Mouse (Mus musculus): ENCODE measurements around the gene Suco.

Gene Suco

DNA sequence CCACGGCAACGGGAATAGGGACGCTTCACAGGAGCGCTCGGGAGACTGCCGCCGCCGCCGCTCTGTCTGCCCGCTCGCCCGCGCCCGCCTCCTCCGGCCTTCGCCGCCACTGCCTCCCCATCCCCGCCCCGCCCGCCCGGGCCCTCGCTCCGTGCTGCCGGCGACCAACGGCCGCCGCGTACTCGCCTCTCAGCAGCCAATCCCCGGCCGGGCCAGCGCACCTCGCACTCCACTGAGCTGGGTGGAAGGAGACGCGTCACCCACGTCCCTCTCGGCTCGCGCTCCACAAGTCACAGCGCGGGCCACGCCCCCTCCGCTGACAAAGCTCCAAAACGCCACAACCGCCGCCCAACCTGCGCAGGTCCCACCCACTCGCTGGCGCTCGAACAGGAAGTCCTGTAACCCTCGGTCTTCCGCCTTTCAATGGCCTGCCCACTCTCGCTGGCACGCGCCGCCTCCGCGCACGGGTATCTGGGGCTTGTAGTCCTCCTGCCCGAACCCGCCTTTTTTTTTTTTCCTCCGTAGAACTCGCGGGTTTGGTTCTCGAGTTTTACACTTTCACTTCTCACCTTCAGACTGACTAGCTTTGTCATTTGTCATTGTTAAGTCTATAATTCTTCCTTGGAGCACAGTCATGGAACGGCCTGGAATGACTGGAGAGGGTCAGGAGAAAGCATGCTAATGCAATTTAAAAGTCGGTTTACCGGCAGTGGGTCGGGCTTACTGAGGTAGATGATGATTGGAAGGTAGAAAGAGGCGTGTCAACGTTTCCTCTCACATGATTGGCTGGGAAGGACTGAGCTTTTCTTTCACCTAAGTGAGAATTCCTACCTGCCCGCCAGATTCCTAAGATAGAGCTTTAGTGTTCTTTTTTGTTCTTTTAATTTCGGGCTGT is at the start of gene Suco:
TSS of gene Suco (minus strand) at position 130 of the 895 bp plus-strand sequence.
- peak; percentile 99 for DNase-seq (ENCODE audit: low read depth, low spot score)

DNA sequence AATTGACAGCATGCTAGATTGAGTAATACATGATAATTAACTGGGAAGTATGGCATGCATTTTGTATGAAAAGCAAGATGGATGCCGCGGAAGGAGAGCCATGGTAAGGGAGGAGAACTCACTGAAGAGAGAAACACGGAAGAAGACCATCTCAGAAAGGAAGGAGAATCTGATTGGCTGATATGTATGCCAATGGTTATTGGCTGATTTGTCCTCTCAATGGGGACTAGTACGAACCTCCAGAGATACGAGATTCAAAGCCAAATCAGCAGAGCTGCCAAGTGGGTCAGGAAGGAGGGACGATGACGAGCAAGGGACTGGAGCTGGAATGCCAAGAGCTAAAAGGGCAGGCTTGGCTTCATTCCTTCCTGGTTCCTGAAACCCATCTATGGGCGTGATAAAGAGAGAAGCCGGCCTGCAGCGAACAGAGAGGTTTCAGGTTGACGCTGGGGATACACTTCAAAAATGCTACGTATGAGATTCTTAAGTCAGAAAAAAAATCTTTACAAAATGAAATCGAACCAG is 48.9 kb upstream of the Suco start:
- DNase-seq (ENCODE audit: low read depth, low spot score), result no peak

DNA sequence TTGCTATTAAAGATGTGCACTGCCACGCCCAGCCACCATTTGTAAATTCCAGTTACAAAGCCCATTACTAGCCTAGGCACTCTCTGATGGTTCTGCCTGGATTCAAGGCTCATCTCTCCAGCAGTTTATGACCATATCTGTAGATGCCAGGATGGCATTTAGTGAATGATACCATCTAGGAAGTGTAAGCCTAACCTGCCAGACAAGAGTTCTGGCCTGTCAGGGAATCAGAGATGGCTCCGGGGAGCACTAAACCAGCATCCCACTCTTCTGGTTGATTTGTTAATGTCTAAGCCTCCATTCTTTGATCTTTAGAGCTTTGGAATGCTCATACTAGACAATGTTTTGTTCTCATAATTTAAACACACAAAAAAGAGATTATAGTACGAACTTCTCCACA is 47.8 kb upstream of the Suco start:
- no peak for DNase-seq (ENCODE audit: low read depth, low spot score)

DNA sequence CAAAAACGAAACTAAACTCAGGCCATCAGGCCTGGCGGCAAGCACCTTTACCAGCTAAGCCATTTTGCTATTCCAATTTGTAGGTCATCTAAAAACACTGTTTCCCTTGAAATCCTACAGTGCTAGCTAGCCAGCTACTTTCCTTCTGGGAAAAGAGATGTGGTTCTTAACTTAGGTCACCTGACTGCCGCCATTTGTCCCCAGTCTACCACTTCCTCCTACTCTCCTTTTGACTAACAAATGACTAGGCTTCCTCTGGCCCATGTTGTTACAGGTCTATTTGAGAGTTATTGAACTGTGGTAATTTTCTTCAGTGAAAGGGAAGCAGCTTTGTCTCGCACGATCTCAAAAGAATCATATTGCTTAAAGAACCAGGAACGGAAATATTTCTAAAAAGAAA is 45.4 kb upstream of the Suco start:
- no peak for DNase-seq (ENCODE audit: low read depth, low spot score)

DNA sequence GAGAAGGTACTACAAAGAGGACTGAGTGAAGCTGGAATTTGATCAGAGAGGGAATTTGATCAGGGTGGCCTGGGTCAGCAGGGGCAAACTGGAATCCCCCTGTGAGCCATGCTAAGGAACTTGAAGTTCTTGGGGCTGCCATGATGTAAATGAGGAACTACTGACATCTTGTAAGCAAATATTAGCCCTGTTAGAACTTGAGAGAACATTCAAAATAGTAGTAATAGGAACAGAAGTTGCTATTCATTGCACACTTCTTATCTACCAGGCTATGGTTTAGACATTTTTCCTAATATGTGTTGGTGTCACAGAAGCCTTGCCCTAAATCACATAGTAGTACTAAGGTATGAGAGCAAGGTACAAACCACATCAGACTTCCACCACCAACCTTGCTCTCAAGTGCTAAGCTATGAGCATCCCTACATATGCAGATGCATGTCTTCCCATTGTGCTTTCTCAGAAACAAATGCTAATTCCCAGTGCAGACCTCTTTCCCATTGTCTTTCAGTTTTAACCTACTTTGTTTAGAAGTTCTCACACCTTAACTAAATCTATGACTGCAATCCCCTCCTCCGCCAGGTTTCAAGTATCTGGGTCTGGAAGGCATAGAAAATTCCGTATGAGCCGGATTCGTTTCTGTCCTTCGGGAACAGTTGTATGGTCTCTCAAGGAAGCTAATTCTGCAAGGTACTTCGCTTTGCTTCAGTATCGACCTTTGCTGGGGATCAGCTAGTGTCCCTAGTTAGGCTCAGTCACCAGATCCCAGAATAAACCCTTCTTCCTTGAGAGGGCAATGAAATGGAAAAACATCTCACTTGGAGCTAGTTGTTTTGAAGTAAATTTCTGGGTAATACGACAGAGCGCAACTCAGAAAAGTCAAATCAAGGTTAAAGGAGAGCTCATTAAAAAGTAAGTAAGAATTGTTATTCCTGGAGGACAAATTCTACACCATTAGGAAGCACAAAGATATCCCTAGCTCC is 44.3 kb upstream of the Suco start:
- no peak for DNase-seq (ENCODE audit: low read depth, low spot score)

DNA sequence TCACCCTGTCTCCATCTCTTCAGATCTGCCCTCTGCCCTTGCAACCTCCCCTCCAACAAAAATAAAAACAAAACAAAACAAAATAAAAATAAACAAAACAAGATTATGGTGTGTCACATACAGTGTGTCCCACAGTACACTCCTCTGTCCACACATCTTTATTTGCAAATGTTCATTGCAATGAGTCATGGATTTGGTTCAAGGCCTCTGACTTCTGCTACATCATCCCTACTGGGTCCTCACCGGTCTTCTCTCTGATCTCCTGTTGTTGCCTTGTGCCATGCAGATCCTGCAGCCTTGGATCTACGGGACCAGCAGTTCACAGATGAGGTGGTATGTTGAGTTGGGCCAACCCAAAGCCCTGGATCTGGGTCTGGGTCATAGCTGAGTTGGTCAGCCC is 43.1 kb upstream of the Suco start:
- DNase-seq (ENCODE audit: low read depth, low spot score), result no peak

DNA sequence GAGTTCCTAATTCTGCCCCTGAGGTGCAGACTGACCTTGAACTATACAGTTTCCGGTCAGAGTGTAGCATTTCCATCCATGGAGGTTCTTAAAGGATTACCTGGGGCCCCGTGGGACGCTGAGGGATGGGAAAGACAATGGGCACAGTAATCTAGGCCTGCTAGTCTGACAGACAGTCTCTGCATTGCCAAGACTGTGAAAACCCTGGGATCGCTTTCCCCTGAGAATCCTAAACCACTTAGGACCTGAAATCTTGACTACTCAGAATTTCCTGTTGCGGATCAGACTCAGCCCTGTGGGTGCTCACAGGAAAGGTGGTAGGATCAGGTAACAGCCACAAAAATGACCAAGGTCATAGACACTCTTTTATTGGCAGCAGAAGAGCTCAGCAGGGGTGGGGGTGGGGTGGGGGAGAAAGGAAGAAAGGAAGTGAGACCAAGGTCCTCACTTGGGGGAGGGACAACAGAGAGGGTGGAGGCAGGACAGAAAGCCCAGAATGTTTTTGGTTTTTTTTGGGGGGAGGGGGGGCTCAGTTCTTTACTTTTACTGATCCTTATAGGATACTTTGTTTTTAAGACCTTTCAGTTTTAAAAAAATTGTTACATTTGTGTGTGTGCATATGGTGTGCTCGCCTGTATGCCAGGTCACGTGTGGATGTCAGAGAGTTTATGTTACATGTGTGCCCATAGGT is 42.3 kb upstream of the Suco start:
- DNase-seq (ENCODE audit: low read depth, low spot score), result no peak

DNA sequence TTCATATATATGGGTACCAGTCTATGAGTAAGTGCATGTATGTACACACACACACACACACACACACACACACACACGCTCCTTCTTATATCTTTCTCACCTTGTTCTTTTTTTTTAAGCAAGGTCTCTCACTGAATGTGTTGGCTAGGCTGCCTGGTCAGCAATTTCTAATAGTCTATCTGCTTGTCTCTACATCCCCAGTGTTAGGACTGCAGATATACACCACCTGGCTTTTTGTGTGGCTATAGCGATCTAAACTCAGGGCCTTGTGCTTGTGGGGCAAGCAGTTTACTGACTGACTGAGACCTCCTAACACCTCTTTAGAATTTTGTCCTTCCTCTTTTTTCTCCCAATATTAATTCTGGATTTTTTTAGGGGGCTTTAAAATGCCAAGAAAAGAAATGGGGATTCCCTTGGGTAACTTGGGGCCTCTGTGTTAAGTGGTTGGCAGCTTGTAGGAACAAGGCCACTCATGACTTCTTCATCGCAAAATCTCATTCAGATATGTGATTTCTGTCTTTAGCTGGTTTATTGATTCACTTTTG is 41.5 kb upstream of the Suco start:
- DNase-seq (ENCODE audit: low read depth, low spot score), result no peak

DNA sequence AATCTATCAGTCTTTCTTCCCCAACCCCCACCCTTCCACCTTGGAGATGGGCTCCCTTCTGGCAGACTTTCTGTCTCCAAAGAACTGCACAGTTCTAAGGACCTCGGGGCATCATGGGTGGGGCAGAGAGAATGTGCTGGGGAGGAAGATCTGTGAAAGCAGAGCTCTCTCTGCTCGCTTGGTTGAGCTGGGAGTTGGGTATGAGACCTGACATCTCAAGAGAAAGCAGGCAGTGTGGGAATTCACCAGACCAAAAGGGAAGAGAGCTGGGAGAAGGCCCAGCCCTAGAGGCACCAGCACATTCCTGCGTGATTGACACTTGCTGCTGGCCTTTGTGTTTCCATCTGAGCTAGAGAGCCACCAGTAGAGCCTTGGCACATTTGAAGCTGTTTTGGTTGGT is 39.6 kb upstream of the Suco start:
- DNase-seq (ENCODE audit: low read depth, low spot score), result no peak

DNA sequence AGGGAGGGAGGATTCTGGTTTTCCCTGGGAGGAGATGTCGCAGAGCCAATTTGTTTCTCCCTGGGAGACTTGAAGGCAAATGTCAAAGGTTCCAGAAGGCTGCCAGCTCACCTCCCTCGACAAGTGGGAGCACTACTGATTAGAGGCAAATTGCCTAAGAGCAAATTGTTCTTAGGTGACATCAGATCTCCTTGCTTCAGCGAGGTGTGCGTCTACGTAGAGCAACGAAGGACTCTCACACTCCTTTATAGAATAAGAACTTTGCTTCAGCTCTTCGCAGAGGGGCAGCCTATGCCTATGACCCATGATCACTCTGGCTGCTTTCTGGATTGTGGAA is 37.1 kb upstream of the Suco start:
- no peak for DNase-seq (ENCODE audit: low read depth, low spot score)

DNA sequence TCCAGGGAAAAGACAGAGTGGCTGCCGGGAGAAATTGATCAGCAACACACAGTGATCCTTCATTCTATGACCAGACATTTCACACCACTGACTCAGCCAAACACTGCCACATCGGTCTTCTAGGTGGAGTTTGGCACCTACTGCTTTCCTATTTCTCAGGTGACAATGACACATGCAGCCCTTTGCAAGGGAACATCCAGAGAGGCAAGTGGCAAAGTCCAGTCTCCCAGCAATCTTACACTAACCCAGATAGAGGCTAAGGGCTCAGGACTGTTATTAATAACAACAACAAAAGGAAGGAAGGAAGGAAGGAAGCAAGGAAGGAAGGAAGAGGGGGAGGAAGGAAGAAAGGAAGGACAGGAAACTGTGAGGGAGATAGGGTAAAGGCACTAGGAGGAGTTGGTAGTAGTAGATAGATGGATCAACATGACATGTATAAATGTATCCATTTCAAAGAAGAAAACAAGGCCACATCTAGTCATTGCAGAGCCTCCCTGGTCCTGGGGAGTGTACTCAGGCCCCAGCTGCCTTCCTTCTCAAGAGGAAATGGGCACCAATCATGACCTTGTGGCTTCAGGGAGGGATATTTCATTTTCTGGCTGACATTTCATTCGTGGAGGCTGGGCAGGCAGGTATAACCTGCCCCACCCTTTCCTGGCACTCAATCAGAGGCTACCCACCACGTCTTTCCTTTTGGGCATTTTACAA is 36.6 kb upstream of the Suco start:
- no peak for DNase-seq (ENCODE audit: low read depth, low spot score)

DNA sequence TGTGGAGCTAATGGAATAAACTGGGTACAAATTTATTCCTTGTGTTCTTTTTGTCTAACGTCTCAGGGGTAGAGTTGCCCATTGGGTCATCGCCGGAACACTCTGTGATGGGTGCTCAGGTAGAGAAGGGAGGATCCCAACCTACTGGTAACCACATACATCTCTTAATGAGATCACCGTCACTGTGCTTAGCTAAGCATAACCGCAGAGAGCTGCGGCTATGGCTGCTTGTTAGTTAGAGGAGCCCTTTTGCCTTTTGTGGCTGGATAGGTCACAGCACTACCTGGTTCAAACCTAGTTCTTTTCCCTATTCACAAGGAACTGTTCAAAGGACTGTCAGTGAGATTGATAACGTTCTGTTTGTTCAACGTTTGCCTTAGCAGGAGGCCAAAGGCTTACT is 32.6 kb upstream of the Suco start:
- no peak for DNase-seq (ENCODE audit: low read depth, low spot score)

DNA sequence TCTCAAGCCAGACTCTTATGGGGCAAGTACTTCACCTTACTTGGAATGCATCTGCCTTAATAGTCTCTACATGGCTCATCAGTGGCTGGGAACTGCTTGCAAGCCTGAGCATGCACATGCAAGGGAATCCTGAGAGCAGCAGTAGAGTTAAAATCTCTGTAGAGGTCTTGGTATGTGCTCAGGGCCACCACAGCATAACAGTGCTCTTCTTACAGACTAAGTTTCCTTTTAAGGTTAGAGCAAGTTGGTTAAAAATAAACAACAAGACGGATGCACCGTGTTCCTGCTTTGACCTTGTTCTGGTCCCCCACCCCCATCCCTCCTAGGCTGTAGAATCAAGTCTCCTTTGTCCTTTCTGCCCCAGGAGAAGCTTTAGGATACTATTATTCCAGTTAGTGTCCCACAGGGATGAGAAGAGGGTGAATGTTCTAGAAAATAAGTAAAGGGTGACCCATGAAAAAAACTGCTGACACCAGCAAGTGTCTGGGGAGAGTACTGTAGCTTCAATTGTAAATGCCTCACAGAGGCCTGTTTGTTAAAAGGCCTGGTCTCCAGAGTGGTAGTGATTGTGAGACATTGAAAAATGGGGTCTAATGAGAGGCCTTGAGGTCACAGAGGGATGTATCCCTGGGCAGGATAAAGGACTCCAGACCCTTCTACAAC is 31.4 kb upstream of the Suco start:
- DNase-seq (ENCODE audit: low read depth, low spot score), result no peak

DNA sequence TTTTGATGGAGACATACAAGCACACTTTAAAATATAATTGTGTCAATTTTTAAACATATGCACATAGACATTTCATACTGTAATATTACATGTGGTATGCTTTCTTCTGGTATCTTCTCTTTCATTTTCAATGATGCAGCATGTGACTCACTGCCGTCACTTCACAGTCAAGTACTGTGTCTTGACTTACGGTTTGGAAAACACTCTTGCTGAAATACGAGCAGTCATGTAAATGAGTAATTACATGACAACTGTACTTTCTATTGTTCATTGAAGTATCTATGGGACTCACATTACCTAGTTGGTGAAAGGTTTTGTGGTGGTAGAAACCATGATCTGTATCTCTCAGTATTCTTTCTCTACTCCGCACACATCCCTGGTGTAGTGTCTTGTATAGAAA is 30.6 kb upstream of the Suco start:
- DNase-seq (ENCODE audit: low read depth, low spot score), result no peak

DNA sequence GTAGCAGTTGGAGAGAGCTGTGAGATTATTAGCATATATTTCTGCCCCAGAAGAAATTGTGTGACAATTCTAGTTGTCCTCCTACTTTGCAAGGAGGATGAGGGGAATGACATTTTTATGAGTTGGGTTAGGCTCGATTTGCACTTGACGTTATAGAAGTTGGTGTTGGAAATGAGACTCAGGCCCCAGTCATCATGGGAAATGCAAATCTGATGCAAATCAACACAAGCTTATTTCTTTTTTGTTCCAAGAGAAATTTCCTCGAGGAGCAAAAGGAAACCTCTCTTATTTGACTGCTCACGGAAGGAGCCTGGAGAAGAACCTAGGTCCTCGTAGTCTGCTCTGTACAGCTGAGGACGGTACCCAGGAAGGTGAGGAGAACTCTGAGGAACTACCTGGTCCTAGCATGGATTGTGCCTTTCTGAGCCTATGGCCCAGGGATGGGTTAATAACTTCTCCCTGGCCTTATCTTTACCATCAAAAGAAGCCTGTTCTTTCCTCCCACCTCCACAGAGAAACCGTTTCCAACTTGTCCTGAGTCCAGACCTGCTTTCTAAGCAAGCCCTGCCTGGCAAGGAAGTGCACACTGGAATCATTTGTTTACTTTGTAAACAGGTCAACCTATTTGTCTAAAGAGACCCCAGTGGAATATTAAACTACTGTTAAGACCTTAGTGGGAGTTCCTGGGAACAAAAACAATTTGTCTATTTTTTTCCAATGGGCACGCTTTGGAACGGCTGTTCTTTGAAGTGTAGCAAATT is 26.4 kb upstream of the Suco start:
- DNase-seq (ENCODE audit: low read depth, low spot score), result no peak

DNA sequence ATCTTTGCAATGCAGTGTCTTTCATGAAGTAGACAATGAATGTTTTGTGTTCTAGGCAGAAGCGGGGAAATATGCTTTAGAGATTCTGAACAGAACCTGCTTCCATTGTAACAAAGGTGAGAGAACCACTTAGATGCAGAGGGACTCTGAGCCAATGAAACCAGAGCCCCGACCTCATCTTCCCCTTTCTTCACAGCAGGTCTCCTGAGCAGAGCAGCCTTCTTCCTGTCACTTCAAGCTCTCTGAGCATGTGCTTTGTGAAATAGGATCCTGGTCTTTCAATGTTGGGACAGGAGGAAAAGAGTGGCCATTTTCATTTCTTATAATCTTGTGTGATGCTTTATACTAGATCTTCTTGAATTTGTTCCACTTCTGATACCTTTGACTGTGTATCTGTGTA is 23.6 kb upstream of the Suco start:
- DNase-seq (ENCODE audit: low read depth, low spot score), result no peak

DNA sequence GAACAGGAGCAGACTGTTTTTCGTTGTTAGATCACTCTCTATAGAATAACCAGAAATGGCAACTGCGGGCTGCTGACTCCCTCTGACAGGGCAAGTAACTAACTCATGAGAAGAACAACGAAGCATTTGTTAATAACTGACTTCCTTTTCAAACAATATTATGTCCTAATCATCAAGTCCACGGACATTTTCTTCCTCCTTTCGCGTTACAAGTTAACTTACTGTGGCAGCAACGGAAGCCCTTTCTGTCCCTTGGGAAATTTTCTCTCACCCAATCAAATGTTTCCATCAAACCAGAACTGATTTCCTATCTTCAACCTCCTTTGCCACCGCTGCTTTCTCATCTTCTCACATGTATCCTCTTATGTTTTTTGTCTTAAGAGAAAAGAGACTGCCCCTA is 20.8 kb upstream of the Suco start:
- DNase-seq (ENCODE audit: low read depth, low spot score), result no peak

DNA sequence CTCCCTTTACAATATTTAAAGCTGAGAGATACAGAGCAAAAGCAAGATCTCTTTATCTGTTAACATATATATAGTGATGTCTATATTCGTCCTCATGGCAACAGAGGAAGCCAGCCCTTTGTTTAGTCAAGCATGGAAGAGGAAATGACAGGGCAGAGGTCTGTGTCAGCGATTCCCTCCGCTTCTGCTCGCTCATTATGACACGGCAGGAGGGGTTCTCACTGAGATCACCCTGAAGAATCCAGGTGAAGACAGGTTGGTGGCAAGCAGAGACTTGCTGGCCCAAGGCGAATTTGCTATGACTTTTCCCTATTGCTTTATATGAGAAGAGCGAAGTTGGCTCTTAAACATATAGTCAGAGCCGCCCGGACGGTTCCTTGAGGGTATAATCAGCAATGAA is 19.6 kb upstream of the Suco start:
- DNase-seq (ENCODE audit: low read depth, low spot score), result no peak

DNA sequence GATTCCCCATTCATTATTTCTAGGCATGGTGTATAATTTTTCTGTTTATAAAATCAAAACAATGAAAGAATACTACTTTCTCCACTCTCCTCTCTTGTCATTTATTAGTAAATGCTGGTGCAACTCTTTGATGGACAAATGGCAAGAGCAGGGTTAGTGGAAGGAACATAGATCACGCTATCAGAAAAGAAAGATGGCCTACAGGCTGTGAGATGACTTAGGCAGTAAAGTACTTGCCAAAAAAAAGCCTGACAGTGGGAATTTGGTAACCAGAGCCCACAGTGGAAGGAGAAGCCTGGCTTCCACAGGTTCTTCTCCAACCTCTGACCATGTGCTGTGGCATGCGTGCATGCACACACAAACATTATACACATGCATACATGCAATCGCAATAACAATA is 18.5 kb upstream of the Suco start:
- DNase-seq (ENCODE audit: low read depth, low spot score), result no peak

DNA sequence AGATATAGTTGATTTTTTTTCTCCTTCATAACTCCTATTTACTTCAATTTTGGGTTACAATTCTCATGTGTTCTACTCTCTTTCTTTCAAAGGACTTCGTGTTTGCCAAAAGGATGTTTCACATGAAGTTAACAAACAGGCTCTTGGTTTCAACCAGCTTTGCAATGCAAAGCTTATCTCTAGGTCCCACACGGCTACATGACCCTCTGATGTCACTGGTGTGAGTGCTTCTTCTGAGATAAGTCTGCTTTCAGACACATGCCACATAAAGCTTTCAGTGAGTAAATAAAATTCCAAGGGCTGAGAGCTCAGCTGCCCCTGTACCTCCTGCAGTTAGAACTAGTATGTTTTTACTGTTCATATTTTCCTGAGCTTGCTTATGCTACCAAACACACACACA is 18.1 kb upstream of the Suco start:
- DNase-seq (ENCODE audit: low read depth, low spot score), result no peak
